Mouse (Mus musculus) forebrain, embryonic 14.5 days (tissue): ENCODE results near the gene Hspa12b. TPM values are rescaled to one million over a fixed set of nuclear protein-coding genes. Genes with fewer than 3 reads are reported as not detected.

Experiments used
- ATAC-seq: fragments of 200-750 bp; cut with Nextera tagmentation; 2 replicates; pipeline ENCODE4 v1.8.0; 2017; ENCODE audit warnings: mild to moderate bottlenecking, moderate library complexity
- DNase-seq: peaks from one replicate; pipeline ENCODE4 v3.0.0-alpha.2; 2015; ENCODE audit warnings: low spot score
- H3K27ac ChIP-seq: fragments of 300-500 bp; sonication (generic); 2 replicates; pipeline ENCODE4 v1.5.1; 2014; ENCODE audit warnings: low read depth, mild to moderate bottlenecking, control low read depth, low read length, moderate library complexity
- H3K27me3 ChIP-seq: fragments of 300-500 bp; sonication (generic); replicated peaks from 2 replicates; pipeline ENCODE4 v1.6.1; 2014; ENCODE audit warnings: low read length, control low read depth, mixed read lengths; ENCODE audit not compliant: control insufficient read depth, insufficient read depth
- H3K36me3 ChIP-seq: fragments of 300-500 bp; sonication (generic); 2 replicates; pipeline ENCODE4 v1.6.1; 2014; ENCODE audit warnings: low read length, control low read depth; ENCODE audit not compliant: control insufficient read depth, insufficient read depth
- H3K4me1 ChIP-seq: fragments of 300-500 bp; sonication (generic); 2 replicates; pipeline ENCODE4 v1.6.1; 2014; ENCODE audit warnings: antibody characterized with exemption, low read length, control low read depth; ENCODE audit not compliant: control insufficient read depth, insufficient read depth
- H3K4me2 ChIP-seq: fragments of 300-500 bp; sonication (generic); 2 replicates; pipeline ENCODE4 v1.6.1; 2014; ENCODE audit warnings: mild to moderate bottlenecking, control low read depth, low read length
- H3K4me3 ChIP-seq: fragments of 300-500 bp; sonication (generic); 2 replicates; pipeline ENCODE4 v1.5.1; 2014; ENCODE audit warnings: low read depth, low read length, control low read depth
- H3K9ac ChIP-seq: fragments of 300-500 bp; sonication (generic); 2 replicates; pipeline ENCODE4 v1.6.1; 2014; ENCODE audit warnings: mild to moderate bottlenecking, low read length, control low read depth, moderate library complexity
- H3K9me3 ChIP-seq: fragments of 300-500 bp; sonication (generic); replicated peaks from 2 replicates; pipeline ENCODE4 v1.6.1; 2016; ENCODE audit warnings: low read length, control low read depth, mixed read lengths; ENCODE audit not compliant: control insufficient read depth
- WGBS: fragments of 180-500 bp; shearing (Covaris S2); extraction: QIAGEN DNeasy Blood & Tissue Kit; methylation state at CpG from one replicate; pipeline ENCODE4 v1.1.7; 2014; 5-methylcytosine and 5-hydroxymethylcytosine counted together
- polyA plus RNA-seq: library from polyadenylated mRNA; unstranded; fragments of >200 nt; fragmentation: Nextera tagmentation; extraction: Ambion mirVana; gene quantifications from 2 replicates; pipeline ENCODE4 v1.2.1, GENCODE M21; 2014

The Hspa12b gene
- polyA plus RNA-seq, 1 experiment from 2014 or later: 1.6 TPM

DNA sequence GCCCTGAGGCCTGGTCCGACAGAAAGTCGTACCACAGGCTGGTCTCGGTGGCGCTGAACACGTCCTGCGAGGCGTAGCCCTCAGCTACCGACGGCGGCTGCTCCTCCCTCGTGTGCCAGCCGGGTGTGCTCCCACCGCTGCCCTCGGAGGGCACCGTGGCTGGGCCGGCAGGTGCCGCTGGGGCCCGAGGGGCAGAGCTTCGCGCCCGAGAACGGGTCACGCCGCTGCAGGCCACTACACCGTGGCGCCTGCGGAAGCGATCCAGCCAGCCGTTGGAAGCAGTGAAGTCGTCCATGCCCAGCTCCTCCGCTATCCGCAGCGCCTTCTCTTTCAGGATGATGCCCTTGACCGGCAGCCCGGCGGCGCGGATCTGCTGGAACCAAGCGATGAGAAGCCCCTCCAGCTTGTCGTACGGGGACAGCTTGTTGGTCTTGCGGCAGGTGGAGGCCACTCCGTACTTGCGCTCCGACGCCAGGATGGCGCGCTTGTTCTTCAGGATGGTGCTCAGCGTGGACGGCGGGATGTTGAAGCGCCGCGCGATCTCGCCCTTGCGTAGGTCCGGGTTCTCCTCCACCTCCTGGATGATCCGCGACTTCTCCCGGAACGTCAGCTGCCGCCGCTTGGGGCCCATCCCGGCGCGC is 52.3 kb downstream of the Hspa12b start:
- H3K27ac ChIP-seq: peak overlapping the region; percentile 96
- peaks cover 30% of the 10 kb centered on the region for H3K4me1 ChIP-seq
- DNase-seq: peak; percentile 75
- ATAC-seq: peak; percentile 53
- peak overlapping the region; percentile 96 for H3K9ac ChIP-seq
- H3K4me2 ChIP-seq: peak overlapping the region; percentile 69
- H3K36me3 ChIP-seq: peaks cover 11% of the 10 kb centered on the region
- H3K9me3 ChIP-seq: no peaks in the 10 kb centered on the region
- H3K27me3 ChIP-seq: no peaks in the 10 kb centered on the region
- H3K4me3 ChIP-seq: peak overlapping the region; percentile 91
- under 1% methylated on average over 65 of the region's 67 CpGs for WGBS

DNA sequence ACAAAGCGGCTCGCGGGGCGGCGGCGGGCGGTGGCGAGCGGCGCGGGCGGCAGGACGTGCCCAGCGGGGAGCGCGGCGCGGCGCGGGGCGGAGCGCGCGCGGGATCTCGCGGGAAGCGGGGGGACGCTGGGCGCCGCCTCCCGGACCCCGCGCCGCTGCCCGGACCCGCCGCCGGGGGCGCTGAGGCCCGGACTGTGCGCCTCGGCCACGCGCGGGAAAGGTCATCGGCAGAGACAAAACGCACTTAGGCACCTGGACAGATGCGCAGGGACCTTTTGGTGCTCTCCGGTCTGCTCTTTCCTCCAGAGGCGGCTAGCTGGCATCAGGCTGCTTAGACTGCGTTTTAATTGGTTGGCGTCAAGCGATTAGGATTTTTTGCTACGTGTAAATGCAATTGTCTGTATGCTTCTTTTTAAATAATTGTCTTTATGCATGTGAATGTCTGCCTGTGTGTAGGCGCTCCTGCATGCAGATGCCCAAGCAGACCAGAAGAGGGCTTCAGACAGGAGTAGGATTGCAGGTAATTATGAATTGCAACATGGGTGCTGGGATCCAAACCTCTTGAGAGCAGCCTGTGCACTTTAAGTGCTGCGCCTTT is 53.0 kb downstream of the Hspa12b start, which contains the start of gene Cenpb:
Gene Cenpb (minus strand): TSS at position 78 of the 598 bp plus-strand sequence.
- Histone ChIP-seq H3K4me3 (peak within 1 kb of the TSS; percentile 91), H3K9ac (peak within 1 kb of the TSS; percentile 96), H3K4me1 (peaks cover 24% of the 10 kb centered on the region), H3K9me3 (no peaks in the 10 kb centered on the region), H3K27ac (peak within 1 kb of the TSS; percentile 96), H3K27me3 (no peaks in the 10 kb centered on the region), H3K4me2 (peak within 1 kb of the TSS; percentile 69), H3K36me3 (peaks cover 11% of the 10 kb centered on the region)
- WGBS: 2% methylated on average over 50 of the region's 57 CpGs
- ATAC-seq (peak; percentile 89), DNase-seq (peak; percentile 84)

DNA sequence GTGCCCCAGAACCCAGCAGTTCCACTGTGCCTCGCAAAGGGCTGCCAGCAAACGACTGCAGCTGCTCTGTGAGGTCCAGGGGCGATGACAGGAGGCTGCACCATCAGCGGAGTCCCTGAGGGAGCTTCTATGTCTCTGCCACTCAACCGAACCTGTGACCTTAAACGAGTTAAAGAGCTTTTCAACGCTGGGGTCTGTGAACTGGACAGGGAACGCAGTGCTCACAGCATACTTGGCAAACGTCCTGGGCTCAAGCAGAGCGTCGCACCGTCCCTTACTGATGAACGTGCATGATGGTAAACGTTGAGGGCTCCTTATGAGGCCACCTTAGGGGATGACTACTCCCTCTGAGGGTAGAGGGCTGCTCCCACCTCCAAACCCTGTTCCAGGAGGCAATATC is 59.3 kb downstream of the Hspa12b start:
- Histone ChIP-seq H3K27ac (no peak overlapping the region), H3K4me2 (peak overlapping the region; percentile 82), H3K9ac (peak overlapping the region; percentile 78), H3K4me3 (peak overlapping the region; percentile 60), H3K4me1 (peaks cover 24% of the 10 kb centered on the region), H3K36me3 (peaks cover under 1% of the 10 kb centered on the region; the same call in 1 of the 2 replicates), H3K9me3 (no peaks in the 10 kb centered on the region), H3K27me3 (no peaks in the 10 kb centered on the region)
- WGBS: 2% methylated on average over 14 of the region's 14 CpGs
- DNase-seq (no peak), ATAC-seq (0 out of 2 replicates have a peak, but pooled peaks have one; percentile 0)

GRCm38 (mm10) chr2:131186771-131187601 is 59.9 kb downstream of the Hspa12b start, which contains the start of the genes Cdc25b and Spef1:
TSS of gene Cdc25b (plus strand) at chr2:131186949.
TSS of gene Spef1 (minus strand) at chr2:131187282.
- under 1% methylated on average over 43 of the region's 43 CpGs for WGBS

DNA sequence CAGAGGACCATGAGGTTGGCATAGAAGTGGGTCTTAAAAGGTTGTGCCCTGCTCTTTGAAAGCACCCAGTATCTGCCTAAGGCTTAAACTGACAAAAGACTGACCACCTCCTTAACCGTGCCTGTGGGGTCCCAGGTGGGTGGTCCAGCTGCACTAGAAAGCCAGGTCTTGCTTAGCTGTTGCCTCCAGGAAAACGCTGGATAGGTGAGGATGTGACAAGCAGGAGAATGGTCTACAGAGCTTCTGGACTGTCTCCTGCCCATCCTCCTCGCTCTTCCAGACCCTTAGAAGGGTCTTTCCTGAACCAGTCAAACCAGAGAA is 60.5 kb downstream of the Hspa12b start:
- Histone ChIP-seq H3K4me1 (peaks cover 26% of the 10 kb centered on the region), H3K4me3 (peak overlapping the region; percentile 60), H3K4me2 (peak overlapping the region; percentile 82), H3K27ac (no peak overlapping the region), H3K27me3 (no peaks in the 10 kb centered on the region), H3K9ac (peak overlapping the region; percentile 78), H3K36me3 (peaks cover 9% of the 10 kb centered on the region), H3K9me3 (no peaks in the 10 kb centered on the region)
- WGBS: 8% methylated on average over 3 of the region's 3 CpGs
- no peak for ATAC-seq
- DNase-seq: no peak

More at GRCm38 (mm10) chr2:131186771-131187601, 59.9 kb downstream of the Hspa12b start, which contains the start of the genes Cdc25b and Spef1:
- peak; percentile 87 for ATAC-seq
- H3K9ac ChIP-seq: peak within 1 kb of the TSS; percentile 78
- no peaks in the 10 kb centered on the region for H3K9me3 ChIP-seq
- peak within 1 kb of the TSS; percentile 67 for H3K27ac ChIP-seq
- H3K27me3 ChIP-seq: no peaks in the 10 kb centered on the region
- peak within 1 kb of the TSS; percentile 82 for H3K4me2 ChIP-seq
- peaks cover 26% of the 10 kb centered on the region for H3K4me1 ChIP-seq
- peak; percentile 88 for DNase-seq
- peaks cover 7% of the 10 kb centered on the region; the same call in 1 of the 2 replicates for H3K36me3 ChIP-seq
- H3K4me3 ChIP-seq: peak within 1 kb of the TSS; percentile 60

DNA sequence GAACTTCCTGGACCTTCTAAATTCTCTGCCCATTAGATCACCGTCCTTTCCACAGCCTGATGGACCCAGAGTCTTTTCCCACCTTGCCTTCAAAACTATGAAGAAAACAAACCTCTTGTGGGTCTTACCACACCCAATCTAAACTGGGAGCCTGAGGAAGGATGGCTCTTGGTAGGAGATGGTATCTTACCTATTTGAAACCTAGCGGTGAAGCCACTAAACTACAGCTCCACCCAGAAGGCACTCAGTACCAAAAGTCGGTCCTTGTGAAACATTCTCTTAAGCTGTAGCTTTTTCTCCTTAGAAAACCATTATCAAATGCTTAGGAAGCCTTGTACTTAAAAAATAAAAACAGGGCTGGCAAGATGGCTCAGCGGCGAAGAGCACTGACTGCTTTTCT is 61.2 kb downstream of the Hspa12b start:
- Histone ChIP-seq H3K4me1 (peaks cover 26% of the 10 kb centered on the region), H3K4me3 (no peak overlapping the region), H3K9me3 (no peaks in the 10 kb centered on the region), H3K36me3 (peaks cover 17% of the 10 kb centered on the region), H3K4me2 (peak overlapping the region; percentile 82), H3K9ac (no peak overlapping the region), H3K27ac (no peak overlapping the region), H3K27me3 (no peaks in the 10 kb centered on the region)
- 95% methylated on average over 5 of the region's 5 CpGs for WGBS
- DNase-seq (no peak), ATAC-seq (no peak)

GRCm38 (mm10) chr2:131189521-131190309 is 62.6 kb downstream of the Hspa12b start:
- Histone ChIP-seq H3K27ac (peak overlapping the region; percentile 65), H3K4me3 (no peak overlapping the region), H3K4me1 (peaks cover 26% of the 10 kb centered on the region), H3K9me3 (no peaks in the 10 kb centered on the region), H3K27me3 (no peaks in the 10 kb centered on the region), H3K9ac (peak overlapping the region; percentile 1; the same call in 1 of the 2 replicates), H3K4me2 (peak overlapping the region; percentile 11; the same call in 1 of the 2 replicates), H3K36me3 (peaks cover 29% of the 10 kb centered on the region)
- WGBS: 36% methylated on average over 5 of the region's 5 CpGs
- ATAC-seq (no peak), DNase-seq (no peak)
